Mouse (Mus musculus) embryonic facial prominence, embryonic 10.5 days (tissue): Measurements from ENCODE around the gene Opn4. TPM values are rescaled to one million over a fixed set of nuclear protein-coding genes. Genes with fewer than 3 reads are reported as not detected.

Experiments used
- DNase-seq: peaks from one replicate; pipeline ENCODE4 v3.0.0-alpha.2; 2017; ENCODE audit warnings: low spot score
- H3K27ac ChIP-seq: fragments of 300-500 bp; sonication (generic); replicated peaks from 2 replicates; pipeline ENCODE4 v1.5.1; 2016; ENCODE audit warnings: mild to moderate bottlenecking
- H3K27me3 ChIP-seq: fragments of 300-500 bp; sonication (generic); replicated peaks from 2 replicates; pipeline ENCODE4 v1.6.1; 2016; ENCODE audit warnings: low read depth, mild to moderate bottlenecking; ENCODE audit not compliant: poor library complexity, severe bottlenecking
- H3K36me3 ChIP-seq: fragments of 300-500 bp; sonication (generic); replicated peaks from 2 replicates; pipeline ENCODE4 v1.6.1; 2016; ENCODE audit warnings: mild to moderate bottlenecking, moderate library complexity
- H3K4me1 ChIP-seq: fragments of 300-500 bp; sonication (generic); 2 replicates; pipeline ENCODE4 v1.6.1; 2016
- H3K4me3 ChIP-seq: fragments of 300-500 bp; sonication (generic); 2 replicates; pipeline ENCODE4 v1.5.1; 2016; ENCODE audit warnings: mild to moderate bottlenecking, moderate library complexity
- H3K9me3 ChIP-seq: fragments of 300-500 bp; sonication (generic); 2 replicates; pipeline ENCODE4 v1.6.1; 2016; ENCODE audit warnings: mild to moderate bottlenecking
- WGBS: fragments of 180-500 bp; shearing (Covaris S2); methylation state at CpG from one replicate; pipeline ENCODE4 v1.1.7; 2016; 5-methylcytosine and 5-hydroxymethylcytosine counted together
- polyA plus RNA-seq: library from polyadenylated mRNA; unstranded; fragments of >200 nt; fragmentation: Nextera tagmentation; extraction: Ambion mirVana; gene quantifications from 2 replicates; pipeline ENCODE4 v1.2.1, GENCODE M21; 2016

Gene Opn4
- polyA plus RNA-seq, 1 experiment from 2014 or later, result 0.27 TPM

- Histone ChIP-seq H3K36me3 (no peaks in the 10 kb centered on the region), H3K9me3 (no peaks in the 10 kb centered on the region), H3K4me1 (peaks cover 20% of the 10 kb centered on the region), H3K27me3 (no peaks in the 10 kb centered on the region), H3K4me3 (no peak within 1 kb of the TSS), H3K27ac (no peak within 1 kb of the TSS)
- 65% methylated on average over 8 of the region's 8 CpGs for WGBS
- DNase-seq, result no peak
Observed at GRCm38 (mm10) chr14:34588498-34588897, 11.4 kb downstream of the Opn4 start, which contains the start of gene Ldb3. TSS of gene Ldb3 (minus strand) at chr14:34588682.

- Histone ChIP-seq H3K27me3 (no peaks in the 10 kb centered on the region), H3K27ac (no peak overlapping the region), H3K9me3 (no peaks in the 10 kb centered on the region), H3K36me3 (no peaks in the 10 kb centered on the region), H3K4me3 (no peak overlapping the region), H3K4me1 (peaks cover 20% of the 10 kb centered on the region)
- DNase-seq, result no peak
- 76% methylated on average over 5 of the region's 5 CpGs for WGBS
Observed at GRCm38 (mm10) chr14:34588005-34588404, 11.9 kb downstream of the Opn4 start.

GRCm38 (mm10) chr14:34586871-34587270, 13.1 kb downstream of the Opn4 start:
- Histone ChIP-seq H3K4me1 (peaks cover 14% of the 10 kb centered on the region), H3K27me3 (no peaks in the 10 kb centered on the region), H3K27ac (no peak overlapping the region), H3K36me3 (no peaks in the 10 kb centered on the region), H3K4me3 (no peak overlapping the region), H3K9me3 (no peaks in the 10 kb centered on the region)
- no peak for DNase-seq
- WGBS, result 78% methylated on average over 3 of the region's 3 CpGs

- WGBS, result 88% methylated on average over 9 of the region's 9 CpGs
- H3K4me3 ChIP-seq, result no peak overlapping the region
- H3K9me3 ChIP-seq, result no peaks in the 10 kb centered on the region
- DNase-seq, result no peak
- no peaks in the 10 kb centered on the region for H3K36me3 ChIP-seq
- H3K27me3 ChIP-seq, result no peaks in the 10 kb centered on the region
- H3K27ac ChIP-seq, result no peak overlapping the region
- peaks cover 5% of the 10 kb centered on the region for H3K4me1 ChIP-seq
Observed at GRCm38 (mm10) chr14:34585358-34586105, 14.4 kb downstream of the Opn4 start.

- H3K9me3 ChIP-seq, result no peaks in the 10 kb centered on the region
- H3K4me1 ChIP-seq, result no peaks in the 10 kb centered on the region
- H3K36me3 ChIP-seq, result no peaks in the 10 kb centered on the region
- no peak overlapping the region for H3K4me3 ChIP-seq
- H3K27me3 ChIP-seq, result no peaks in the 10 kb centered on the region
- no peak overlapping the region for H3K27ac ChIP-seq
- no peak for DNase-seq
- WGBS, result 67% methylated on average over 3 of the region's 3 CpGs
Observed at GRCm38 (mm10) chr14:34582740-34583427, 17.1 kb downstream of the Opn4 start.

GRCm38 (mm10) chr14:34576858-34577257, 23.1 kb downstream of the Opn4 start:
- no peak for DNase-seq
- peaks cover 8% of the 10 kb centered on the region; the same call in 1 of the 2 replicates for H3K4me1 ChIP-seq
- WGBS, result 76% methylated on average over 4 of the region's 4 CpGs

GRCm38 (mm10) chr14:34574068-34574467, 25.9 kb downstream of the Opn4 start:
- 43% methylated on average over 2 of the region's 2 CpGs for WGBS
- no peak overlapping the region for H3K27ac ChIP-seq
- H3K9me3 ChIP-seq, result no peaks in the 10 kb centered on the region
- no peaks in the 10 kb centered on the region for H3K36me3 ChIP-seq
- no peak for DNase-seq
- no peak overlapping the region for H3K4me3 ChIP-seq
- H3K27me3 ChIP-seq, result peaks cover 9% of the 10 kb centered on the region
- H3K4me1 ChIP-seq, result peaks cover 17% of the 10 kb centered on the region

More at GRCm38 (mm10) chr14:34576858-34577257, 23.1 kb downstream of the Opn4 start:
- no peaks in the 10 kb centered on the region for H3K36me3 ChIP-seq
- H3K4me3 ChIP-seq, result no peak overlapping the region
- no peak overlapping the region; the same call in 1 of the 2 replicates for H3K27ac ChIP-seq
- no peaks in the 10 kb centered on the region; the same call in 1 of the 2 replicates for H3K27me3 ChIP-seq
- H3K9me3 ChIP-seq, result no peaks in the 10 kb centered on the region

GRCm38 (mm10) chr14:34573348-34573913, 26.5 kb downstream of the Opn4 start:
- no peak for DNase-seq
- H3K4me1 ChIP-seq, result peaks cover 23% of the 10 kb centered on the region
- WGBS, result 68% methylated on average over 9 of the region's 9 CpGs
- no peaks in the 10 kb centered on the region for H3K9me3 ChIP-seq
- peaks cover 15% of the 10 kb centered on the region for H3K27me3 ChIP-seq
- H3K4me3 ChIP-seq, result no peak overlapping the region
- H3K27ac ChIP-seq, result no peak overlapping the region
- no peaks in the 10 kb centered on the region for H3K36me3 ChIP-seq

GRCm38 (mm10) chr14:34571610-34572387, 28.1 kb downstream of the Opn4 start:
- Histone ChIP-seq H3K27me3 (peaks cover 15% of the 10 kb centered on the region), H3K9me3 (no peaks in the 10 kb centered on the region), H3K27ac (no peak overlapping the region), H3K4me3 (no peak overlapping the region), H3K4me1 (peaks cover 35% of the 10 kb centered on the region), H3K36me3 (no peaks in the 10 kb centered on the region)
- 85% methylated on average over 17 of the region's 17 CpGs for WGBS
- no peak for DNase-seq

GRCm38 (mm10) chr14:34570903-34571302, 29.0 kb downstream of the Opn4 start:
- peaks cover 35% of the 10 kb centered on the region for H3K4me1 ChIP-seq
- DNase-seq, result no peak
- H3K27ac ChIP-seq, result no peak overlapping the region
- no peaks in the 10 kb centered on the region for H3K9me3 ChIP-seq
- WGBS, result 82% methylated on average over 4 of the region's 4 CpGs
- no peak overlapping the region for H3K4me3 ChIP-seq
- H3K27me3 ChIP-seq, result peaks cover 15% of the 10 kb centered on the region
- H3K36me3 ChIP-seq, result no peaks in the 10 kb centered on the region

GRCm38 (mm10) chr14:34570294-34570693, 29.6 kb downstream of the Opn4 start:
- 1% methylated on average over 6 of the region's 6 CpGs for WGBS
- H3K4me3 ChIP-seq, result peak overlapping the region; percentile 48; the same call in 1 of the 2 replicates
- no peaks in the 10 kb centered on the region for H3K9me3 ChIP-seq
- no peaks in the 10 kb centered on the region for H3K36me3 ChIP-seq
- peak; percentile 85 for DNase-seq
- no peak overlapping the region for H3K27ac ChIP-seq
- peaks cover 15% of the 10 kb centered on the region for H3K27me3 ChIP-seq
- H3K4me1 ChIP-seq, result peaks cover 35% of the 10 kb centered on the region

GRCm38 (mm10) chr14:34569534-34570194, 30.3 kb downstream of the Opn4 start:
- Histone ChIP-seq H3K4me3 (peak overlapping the region; percentile 48), H3K9me3 (no peaks in the 10 kb centered on the region), H3K4me1 (peaks cover 35% of the 10 kb centered on the region), H3K27me3 (peaks cover 15% of the 10 kb centered on the region), H3K27ac (no peak overlapping the region), H3K36me3 (no peaks in the 10 kb centered on the region)
- no peak for DNase-seq
- WGBS, result 38% methylated on average over 27 of the region's 27 CpGs
